Mouse (Mus musculus) liver, embryonic 13.5 days (tissue): ENCODE results near the gene Caprin2. TPM values are rescaled to one million over a fixed set of nuclear protein-coding genes. Genes with fewer than 3 reads are reported as not detected.

Experiments used
- ATAC-seq: fragments of 200-750 bp; cut with Nextera tagmentation; 2 replicates; pipeline ENCODE4 v1.8.0; 2017; ENCODE audit warnings: low read depth, mild to moderate bottlenecking, moderate number of reproducible peaks, moderate library complexity
- DNase-seq: peaks from one replicate; pipeline ENCODE4 v3.0.0; 2022
- H3K27ac ChIP-seq: fragments of 300-500 bp; sonication (generic); 2 replicates; pipeline ENCODE4 v1.5.1; 2015; ENCODE audit warnings: moderate library complexity, mild to moderate bottlenecking, inconsistent platforms
- H3K27me3 ChIP-seq: fragments of 300-500 bp; sonication (generic); 2 replicates; pipeline ENCODE4 v1.6.1; 2015; ENCODE audit warnings: mild to moderate bottlenecking, inconsistent platforms
- H3K36me3 ChIP-seq: fragments of 300-500 bp; sonication (generic); 2 replicates; pipeline ENCODE4 v1.6.1; 2015; ENCODE audit warnings: mild to moderate bottlenecking, inconsistent platforms
- H3K4me1 ChIP-seq: fragments of 300-500 bp; sonication (generic); replicated peaks from 2 replicates; pipeline ENCODE4 v1.6.1; 2015; ENCODE audit warnings: inconsistent platforms
- H3K4me2 ChIP-seq: fragments of 300-500 bp; sonication (generic); 2 replicates; pipeline ENCODE4 v1.6.1; 2015; ENCODE audit warnings: inconsistent platforms, mild to moderate bottlenecking, moderate library complexity
- H3K4me3 ChIP-seq: fragments of 300-500 bp; sonication (generic); replicated peaks from 2 replicates; pipeline ENCODE4 v1.5.1; 2015; ENCODE audit warnings: mild to moderate bottlenecking, inconsistent platforms
- H3K9ac ChIP-seq: fragments of 300-500 bp; sonication (generic); 2 replicates; pipeline ENCODE4 v1.6.1; 2015; ENCODE audit warnings: mild to moderate bottlenecking, inconsistent platforms
- H3K9me3 ChIP-seq: fragments of 300-500 bp; sonication (generic); replicated peaks from 2 replicates; pipeline ENCODE4 v1.6.1; 2016; ENCODE audit warnings: inconsistent platforms
- WGBS: fragments of 180-500 bp; shearing (Covaris S2); methylation state at CpG from one replicate; pipeline ENCODE4 v1.1.7; 2015; ENCODE audit not compliant: insufficient replicate concordance; 5-methylcytosine and 5-hydroxymethylcytosine counted together
- polyA plus RNA-seq: library from polyadenylated mRNA; unstranded; fragments of >200 nt; fragmentation: Nextera tagmentation; extraction: Ambion mirVana; gene quantifications from 2 replicates; pipeline ENCODE4 v1.2.1, GENCODE M21; 2015

Gene Caprin2
- polyA plus RNA-seq, 1 experiment from 2014 or later, result 7.2 TPM

GRCm38 (mm10) chr6:148831728-148832121, 64.3 kb downstream of the Caprin2 start:
- H3K27ac ChIP-seq, result peak overlapping the region; percentile 56
- peaks cover 4% of the 10 kb centered on the region; the same call in 1 of the 2 replicates for H3K36me3 ChIP-seq
- DNase-seq, result no peak
- no peaks in the 10 kb centered on the region for H3K27me3 ChIP-seq
- peak overlapping the region; percentile 75 for H3K4me3 ChIP-seq
- peak overlapping the region; percentile 73 for H3K4me2 ChIP-seq
- H3K9me3 ChIP-seq, result no peaks in the 10 kb centered on the region
- H3K4me1 ChIP-seq, result peaks cover 23% of the 10 kb centered on the region
- 15% methylated on average over 3 of the region's 3 CpGs for WGBS
- peak overlapping the region; percentile 76 for H3K9ac ChIP-seq
- ATAC-seq, result no peak

GRCm38 (mm10) chr6:148830748-148831727, 65.0 kb downstream of the Caprin2 start, which contains the start of gene Ipo8:
TSS of gene Ipo8 (minus strand) at chr6:148831467.
- Histone ChIP-seq H3K9ac (peak within 1 kb of the TSS; percentile 76), H3K4me2 (peak within 1 kb of the TSS; percentile 73), H3K4me1 (peaks cover 23% of the 10 kb centered on the region), H3K4me3 (peak within 1 kb of the TSS; percentile 75), H3K27me3 (no peaks in the 10 kb centered on the region), H3K27ac (peak within 1 kb of the TSS; percentile 56), H3K36me3 (peaks cover 4% of the 10 kb centered on the region; the same call in 1 of the 2 replicates), H3K9me3 (no peaks in the 10 kb centered on the region)
- under 1% methylated on average over 44 of the region's 47 CpGs for WGBS
- ATAC-seq (peak; percentile 96), DNase-seq (peak; percentile 85)

- no peaks in the 10 kb centered on the region for H3K27me3 ChIP-seq
- H3K4me1 ChIP-seq, result peaks cover 23% of the 10 kb centered on the region
- DNase-seq (no peak), ATAC-seq (no peak)
- no peaks in the 10 kb centered on the region for H3K9me3 ChIP-seq
- peak overlapping the region; percentile 75 for H3K4me3 ChIP-seq
- WGBS, result 0% methylated on average over 3 of the region's 3 CpGs
- peak overlapping the region; percentile 73 for H3K4me2 ChIP-seq
- peak overlapping the region; percentile 76 for H3K9ac ChIP-seq
- H3K27ac ChIP-seq, result no peak overlapping the region
- H3K36me3 ChIP-seq, result peaks cover 4% of the 10 kb centered on the region; the same call in 1 of the 2 replicates
These were observed 65.7 kb downstream of the Caprin2 start for GRCm38 (mm10) chr6:148830355-148830747.

- H3K9me3 ChIP-seq, result no peaks in the 10 kb centered on the region
- ATAC-seq, result no peak
- no peak for DNase-seq
- peaks cover 15% of the 10 kb centered on the region for H3K36me3 ChIP-seq
- H3K9ac ChIP-seq, result no peak overlapping the region
- peaks cover 14% of the 10 kb centered on the region for H3K4me1 ChIP-seq
- H3K4me3 ChIP-seq, result no peak overlapping the region
- no peak overlapping the region for H3K27ac ChIP-seq
- 83% methylated on average over 4 of the region's 4 CpGs for WGBS
- no peak overlapping the region for H3K4me2 ChIP-seq
- no peaks in the 10 kb centered on the region for H3K27me3 ChIP-seq
These were observed 69.9 kb downstream of the Caprin2 start for GRCm38 (mm10) chr6:148826119-148826518.

GRCm38 (mm10) chr6:148818624-148819343, 77.3 kb downstream of the Caprin2 start:
- WGBS, result 85% methylated on average over 4 of the region's 4 CpGs
- Histone ChIP-seq H3K9ac (no peak overlapping the region), H3K27me3 (no peaks in the 10 kb centered on the region), H3K27ac (no peak overlapping the region), H3K4me1 (no peaks in the 10 kb centered on the region), H3K9me3 (no peaks in the 10 kb centered on the region), H3K4me3 (no peak overlapping the region), H3K36me3 (peaks cover 48% of the 10 kb centered on the region), H3K4me2 (no peak overlapping the region)
- ATAC-seq (0 out of 2 replicates have a peak, but pooled peaks have one; percentile 43), DNase-seq (no peak)

GRCm38 (mm10) chr6:148816751-148817150, 79.3 kb downstream of the Caprin2 start:
- Histone ChIP-seq H3K36me3 (peaks cover 44% of the 10 kb centered on the region), H3K9me3 (no peaks in the 10 kb centered on the region), H3K4me2 (no peak overlapping the region), H3K27me3 (no peaks in the 10 kb centered on the region), H3K27ac (no peak overlapping the region), H3K9ac (no peak overlapping the region), H3K4me3 (no peak overlapping the region), H3K4me1 (no peaks in the 10 kb centered on the region)
- DNase-seq (no peak), ATAC-seq (no peak)
- 73% methylated on average over 5 of the region's 5 CpGs for WGBS

- no peaks in the 10 kb centered on the region for H3K4me1 ChIP-seq
- H3K9me3 ChIP-seq, result no peaks in the 10 kb centered on the region
- no peak overlapping the region for H3K9ac ChIP-seq
- no peak overlapping the region for H3K4me2 ChIP-seq
- no peaks in the 10 kb centered on the region for H3K27me3 ChIP-seq
- H3K4me3 ChIP-seq, result no peak overlapping the region
- no peak overlapping the region for H3K27ac ChIP-seq
- H3K36me3 ChIP-seq, result peaks cover 32% of the 10 kb centered on the region
- WGBS, result 76% methylated on average over 2 of the region's 2 CpGs
- DNase-seq, result no peak
- ATAC-seq, result no peak
These were observed 84.9 kb downstream of the Caprin2 start for GRCm38 (mm10) chr6:148811117-148811516.

GRCm38 (mm10) chr6:148799773-148800172, 96.3 kb downstream of the Caprin2 start:
- Histone ChIP-seq H3K36me3 (peaks cover 52% of the 10 kb centered on the region), H3K9me3 (no peaks in the 10 kb centered on the region), H3K4me3 (no peak overlapping the region), H3K4me1 (no peaks in the 10 kb centered on the region), H3K27me3 (no peaks in the 10 kb centered on the region), H3K27ac (no peak overlapping the region), H3K4me2 (no peak overlapping the region), H3K9ac (no peak overlapping the region)
- DNase-seq, result no peak
- 82% methylated on average over 4 of the region's 4 CpGs for WGBS
- ATAC-seq, result no peak

- no peak overlapping the region for H3K27ac ChIP-seq
- whole genome bisulfite sequencing, result 64% methylated on average over 2 of the region's 2 CpGs
- DNase-seq (no peak), ATAC-seq (no peak)
- no peaks in the 10 kb centered on the region for H3K27me3 ChIP-seq
- no peaks in the 10 kb centered on the region for H3K4me1 ChIP-seq
- H3K9me3 ChIP-seq, result no peaks in the 10 kb centered on the region
- no peak overlapping the region for H3K4me2 ChIP-seq
- H3K36me3 ChIP-seq, result peaks cover 39% of the 10 kb centered on the region
- no peak overlapping the region for H3K4me3 ChIP-seq
- H3K9ac ChIP-seq, result no peak overlapping the region
These were observed 100.9 kb downstream of the Caprin2 start for GRCm38 (mm10) chr6:148795145-148795544.
